19 mouse cellular contexts compared by ENCODE assay signal in the genomic region with DNA sequence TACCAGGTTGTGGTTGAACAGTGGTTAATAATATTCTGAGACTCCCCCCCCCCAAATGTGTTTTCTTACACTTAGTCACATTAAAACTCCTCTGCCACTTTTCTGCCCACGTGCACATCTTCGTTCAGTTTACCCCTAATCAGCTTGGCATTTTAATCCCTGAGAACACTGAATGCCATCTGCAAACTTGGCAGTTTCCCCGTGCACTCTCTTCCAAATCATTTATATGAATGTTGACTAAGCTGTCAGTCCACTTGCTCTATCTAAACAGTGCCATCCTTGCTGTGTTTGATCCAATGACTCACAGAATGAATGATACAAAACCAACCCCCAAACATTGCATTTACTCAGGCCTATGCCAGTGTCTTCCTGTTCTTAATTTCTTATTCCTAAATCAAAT. TPM values are rescaled to one million over a fixed set of nuclear protein-coding genes. Genes with fewer than 3 reads are reported as not detected.
A peak's percentile ranks its signal among the peaks of the same experiment; 100 is the strongest.
DNase-seq lines count a peak whose midpoint lies in the region; ATAC-seq lines count a peak whose summit lies in the region.
"Had no signal": no experiment of that assay in that cellular context is flagged by ENCODE, and none has a peak within 500 bp of the region (broad histone marks: within the 10 kb centered on the region; RNA-seq: fewer than 3 reads in every experiment).

No protein-coding gene starts in this region.

- no peaks in the 10 kb centered on the region for H3K9me3 ChIP-seq in intestine, embryonic 15.5 days
- H3K9me3 ChIP-seq: limb, embryonic 13.5 days; midbrain, embryonic 12.5 days; neural tube, embryonic 12.5 days had no signal

- no peak for ATAC-seq in intestine, embryonic 15.5 days

- H3K4me1 ChIP-seq in intestine, embryonic 15.5 days (replicated peaks), result no peaks in the 10 kb centered on the region
- H3K4me1 ChIP-seq: limb, embryonic 13.5 days; midbrain, embryonic 12.5 days; neural tube, embryonic 12.5 days had no signal

- no peaks in the 10 kb centered on the region for H3K36me3 ChIP-seq in intestine, embryonic 15.5 days
- H3K36me3 ChIP-seq: limb, embryonic 13.5 days; midbrain, embryonic 12.5 days; neural tube, embryonic 12.5 days had no signal

- no peak overlapping the region for H3K4me2 ChIP-seq in intestine, embryonic 15.5 days (replicated peaks)
- H3K4me2 ChIP-seq: limb, embryonic 13.5 days; midbrain, embryonic 12.5 days; neural tube, embryonic 12.5 days had no signal

- no peak overlapping the region for H3K27ac ChIP-seq in intestine, embryonic 15.5 days
- H3K27ac ChIP-seq: limb, embryonic 13.5 days; midbrain, embryonic 12.5 days; neural tube, embryonic 12.5 days had no signal

- 59% methylated on average over 3 of the region's 3 CpGs for WGBS in intestine, embryonic 15.5 days

- no peak overlapping the region for H3K4me3 ChIP-seq in intestine, embryonic 15.5 days (replicated peaks)
- H3K4me3 ChIP-seq: limb, embryonic 13.5 days; midbrain, embryonic 12.5 days; neural tube, embryonic 12.5 days had no signal

- intact Hi-C loops in heart, postnatal 10 days (cut with DNase I), result loop anchor here (5.0 kb wide), 2 partner anchors 48 to 137 kb away; a partner anchor contains a TSS

- no peaks in the 10 kb centered on the region for H3K27me3 ChIP-seq in intestine, embryonic 15.5 days (replicated peaks)
- H3K27me3 ChIP-seq: limb, embryonic 13.5 days; midbrain, embryonic 12.5 days; neural tube, embryonic 12.5 days had no signal

- peak; percentile 30 for DNase-seq in heart, adult 11 months
- no peak for DNase-seq in heart, postnatal 10 days
- DNase-seq in adrenal gland, postnatal 10 days, result peak; percentile 35
- DNase-seq in cerebellum, adult 8-10 months, result peak; percentile 77
- peak; percentile 77 to 84 for DNase-seq in layer of hippocampus, adult 8-10 months (ENCODE audit: low spot score in 2 of 2)
- DNase-seq in c-Kit-positive CD71-positive TER-119-positive erythroid progenitor cells, embryonic 14.5 days (ENCODE audit: low spot score), result no peak
- no peak for DNase-seq in gastrocnemius, postnatal 10 days
- DNase-seq: retina, postnatal 1 day had no signal

- H3K9ac ChIP-seq in intestine, embryonic 15.5 days, result no peak overlapping the region
- H3K9ac ChIP-seq: limb, embryonic 13.5 days; midbrain, embryonic 12.5 days; neural tube, embryonic 12.5 days had no signal

RNA-seq across cellular contexts. Expression of a gene that starts 1.6 kb away (rescaled TPM):
- total RNA-seq in heart, postnatal 10 days (2021), result not detected
- total RNA-seq in adrenal gland, postnatal 10 days (2021), result not detected
- not detected for total RNA-seq in layer of hippocampus, adult 8-10 months (2022)
- not detected for total RNA-seq in gastrocnemius, postnatal 10 days (2021)
- not detected in 2 replicates for polyA plus RNA-seq in intestine, embryonic 15.5 days (2015; fragmentation: Nextera tagmentation; extraction: Ambion mirVana)
- total RNA-seq: adrenal gland, adult 18-20 months; granulocyte monocyte progenitor cell, adult 5-6 weeks; heart, postnatal 25 days; layer of hippocampus, postnatal 25 days had no signal
- polyA plus RNA-seq: intestine, embryonic 14.5 days; limb, embryonic 13.5 days; lung, embryonic 16.5 days; midbrain, embryonic 12.5 days; neural tube, embryonic 12.5 days; urinary bladder, adult 2 months had no signal

RNA-seq across cellular contexts. Expression of a gene that starts 26.5 kb away (rescaled TPM):
- 10 to 100 TPM in 1 of 2 experiments, 1 to 10 TPM in 1; 3.8 to 28.3 TPM for total RNA-seq in heart, postnatal 10 days (2021)
- total RNA-seq in adrenal gland, postnatal 10 days (2021), result 10 to 100 TPM; 10.8 to 25.3 TPM
- 10 to 100 TPM; 16.5 to 24.2 (median 23.7) TPM for total RNA-seq in layer of hippocampus, adult 8-10 months (2022)
- total RNA-seq in gastrocnemius, postnatal 10 days (2021), result 1 to 10 TPM; 2.0 to 7.1 TPM
- polyA plus RNA-seq in intestine, embryonic 15.5 days (2015; fragmentation: Nextera tagmentation; extraction: Ambion mirVana), result 0.44 and 0.45 TPM in 2 replicates
- total RNA-seq: granulocyte monocyte progenitor cell, adult 5-6 weeks had no signal

Comparison
In these comparisons a context has a peak if more than half of its experiments do, and no peak if none do; other contexts are left out.
1. DNase-seq: peak in heart, adult 11 months (single experiment), adrenal gland, postnatal 10 days (single experiment), cerebellum, adult 8-10 months (single experiment) and layer of hippocampus, adult 8-10 months (2 of 2); none in heart, postnatal 10 days (0 of 2), c-Kit-positive CD71-positive TER-119-positive erythroid progenitor cells, embryonic 14.5 days (single experiment) and gastrocnemius, postnatal 10 days (single experiment).